24 mouse cellular contexts compared by ENCODE assay signal in genomic region chr15:84455286-84455685, GRCm38 (mm10). TPM values are rescaled to one million over a fixed set of nuclear protein-coding genes. Genes with fewer than 3 reads are reported as not detected.
"Had no signal": no experiment of that assay in that cellular context is flagged by ENCODE, and none has a peak within 500 bp of the region (broad histone marks: within the 10 kb centered on the region; RNA-seq: fewer than 3 reads in every experiment).

No protein-coding gene starts in this region.

- DNase-seq: liver, postnatal 0 days; lung, adult 2 months; lung, postnatal 14 days; lung, postnatal 36 days; retina, postnatal 1 day; right cerebral cortex, adult 18-20 months; right cerebral cortex, postnatal 25 days; right cerebral cortex, postnatal 4 days; spleen, adult 18-20 months; thymus, adult 2 months; thymus, postnatal 25 days; thymus, postnatal 4 days had no signal

- H3K4me3 ChIP-seq: liver, embryonic 15.5 days; lung, embryonic 15.5 days; megakaryocyte, embryonic 14.5 days; midbrain, embryonic 13.5 days; midbrain, embryonic 15.5 days; neural tube, embryonic 12.5 days; stomach, embryonic 15.5 days had no signal

- H3K36me3 ChIP-seq: liver, embryonic 15.5 days; lung, embryonic 15.5 days; midbrain, embryonic 13.5 days; midbrain, embryonic 15.5 days; neural tube, embryonic 12.5 days; stomach, embryonic 15.5 days had no signal

- H3K27ac ChIP-seq: liver, embryonic 15.5 days; lung, embryonic 15.5 days; macrophage; midbrain, embryonic 13.5 days; midbrain, embryonic 15.5 days; neural tube, embryonic 12.5 days; stomach, embryonic 15.5 days; stomach, postnatal 0 days had no signal

- H3K27me3 ChIP-seq: midbrain, embryonic 15.5 days; neural tube, embryonic 12.5 days; stomach, embryonic 15.5 days had no signal

- ATAC-seq: liver, postnatal 0 days; lung, postnatal 0 days; midbrain, embryonic 13.5 days; midbrain, embryonic 15.5 days had no signal

- H3K9me3 ChIP-seq: liver, embryonic 15.5 days; lung, embryonic 15.5 days; megakaryocyte, embryonic 14.5 days; midbrain, embryonic 15.5 days; neural tube, embryonic 12.5 days; stomach, embryonic 15.5 days had no signal

- H3K9ac ChIP-seq: liver, embryonic 15.5 days; liver, postnatal 0 days; lung, embryonic 15.5 days; midbrain, embryonic 13.5 days; midbrain, embryonic 15.5 days; neural tube, embryonic 12.5 days; stomach, embryonic 15.5 days had no signal

- H3K4me2 ChIP-seq: liver, embryonic 15.5 days; lung, embryonic 15.5 days; midbrain, embryonic 11.5 days; midbrain, embryonic 13.5 days; midbrain, embryonic 15.5 days; neural tube, embryonic 12.5 days; stomach, embryonic 15.5 days had no signal

RNA-seq across cellular contexts. Expression of gene Shisal1, which starts 8.4 kb away (rescaled TPM):
- total RNA-seq: monocyte, adult 5-6 weeks had no signal
- polyA plus RNA-seq: macrophage had no signal
